Mouse (Mus musculus) G1E (cell line): ENCODE measurements around the gene Prelid3b.

ENCODE experiments used
- CTCF ChIP-seq: IDR thresholded peaks from 2 replicates; pipeline ENCODE4 v1.5.1; 2012; ENCODE audit warnings: low read depth, low read length, inconsistent platforms, mixed read lengths
- GATA1 ChIP-seq: IDR thresholded peaks from 2 replicates; pipeline ENCODE4 v1.6.1; 2012; ENCODE audit warnings: borderline replicate concordance, low read length, inconsistent platforms, mixed read lengths
- POLR2AphosphoS5 ChIP-seq: IDR thresholded peaks from 2 replicates; pipeline ENCODE4 v1.6.1; 2012; ENCODE audit warnings: low read depth, low read length, inconsistent platforms; ENCODE audit not compliant: insufficient replicate concordance
- TAL1 ChIP-seq: conservative IDR thresholded peaks from 2 replicates; pipeline ENCODE4 v1.6.1; 2012; ENCODE audit warnings: low read depth, low read length, inconsistent platforms, mixed read lengths

DNA sequence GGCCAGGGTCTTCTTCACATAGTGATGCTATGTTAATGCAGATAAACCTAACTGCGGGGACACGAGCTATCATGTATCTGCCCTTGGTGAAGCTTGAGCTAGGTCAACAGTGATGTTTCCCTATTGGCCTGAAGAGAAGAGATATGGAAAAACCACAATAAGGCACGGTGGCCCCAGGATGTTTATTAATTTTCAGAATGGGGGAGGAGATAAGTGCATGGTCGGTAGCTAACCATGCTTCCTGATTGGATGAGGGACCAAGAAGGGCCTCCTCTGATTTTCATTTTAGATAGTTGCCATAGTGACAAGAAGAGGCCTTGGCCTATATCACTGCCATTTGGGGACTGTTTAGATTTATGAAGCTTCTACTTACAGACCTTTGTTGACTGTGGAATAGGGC lies 2.5 kb downstream of the Prelid3b start:
- TF ChIP-seq GATA1 (no peak), CTCF (no peak), TAL1 (peak; percentile 53), POLR2AphosphoS5 (no peak)
